Mouse (Mus musculus): ENCODE measurements at regions not wholly inside any gene's neighbourhood (a gene's known extent, or its start where the extent isn't known, plus 50 kb on each side); places are given as distances from the start of the nearest gene placed in this dataset.

DNA sequence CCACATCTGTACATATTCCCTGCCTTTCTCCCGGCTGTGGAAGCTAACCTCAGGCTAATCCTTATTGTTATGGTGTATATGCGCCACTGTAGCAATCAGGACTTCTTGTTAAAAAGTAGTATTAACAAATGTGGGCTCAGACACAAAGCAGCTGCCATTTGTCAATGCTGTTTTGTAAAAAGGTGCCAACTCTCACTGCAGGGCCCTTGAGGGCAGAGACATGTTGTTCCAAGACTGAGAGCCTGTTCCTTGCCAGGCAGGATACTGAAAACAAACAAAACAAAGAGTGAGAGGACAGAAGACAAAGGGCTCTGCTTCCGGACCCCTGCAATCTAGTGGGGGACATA lies 262.0 kb upstream of the AI593442 start:
- no peak for TF ChIP-seq CTCF (IDR thresholded peaks at IDR 0.05; ENCODE audit: low read depth)
- no peak for TF ChIP-seq EP300 (IDR thresholded peaks at IDR 0.05; ENCODE audit: low read depth)
